Mouse (Mus musculus): ENCODE results near the gene Gpr158. TPM values are rescaled to one million over a fixed set of nuclear protein-coding genes. Genes with fewer than 3 reads are reported as not detected.

The Gpr158 gene
- polyA plus RNA-seq, 1 experiment from 2014 or later: 0.01 TPM

GRCm38 (mm10) chr2:21379516-21379915 is 12.2 kb downstream of the Gpr158 start:
- Histone ChIP-seq H3K27ac (replicated peaks) (no peak overlapping the region), H3K4me3 (ENCODE audit: low read depth, low read length) (no peak overlapping the region), H3K27me3 (ENCODE audit: control insufficient read depth, insufficient read depth, low read length) (no peaks in the 10 kb centered on the region), H3K36me3 (ENCODE audit: control insufficient read depth, insufficient read depth, low read length) (no peaks in the 10 kb centered on the region), H3K4me1 (replicated peaks; ENCODE audit: control insufficient read depth, insufficient read depth) (no peaks in the 10 kb centered on the region), H3K9ac (ENCODE audit: low read length) (no peak overlapping the region), H3K9me3 (ENCODE audit: control insufficient read depth, low read length) (no peaks in the 10 kb centered on the region), H3K4me2 (replicated peaks; ENCODE audit: low read depth) (no peak overlapping the region)
- ATAC-seq (ENCODE audit: low FRiP score, low TSS enrichment): no peak
- whole genome bisulfite sequencing: 78% methylated on average over 2 of the region's 2 CpGs
- DNase-seq (ENCODE audit: low spot score): no peak
- no peak for TF ChIP-seq EP300 (optimal IDR thresholded peaks at IDR 0.05)
- no peak for TF ChIP-seq CTCF (IDR thresholded peaks at IDR 0.05; ENCODE audit: low read depth)

- Histone ChIP-seq H3K9me3 (ENCODE audit: control insufficient read depth, low read length) (no peaks in the 10 kb centered on the region), H3K27ac (replicated peaks) (no peak overlapping the region), H3K36me3 (ENCODE audit: control insufficient read depth, insufficient read depth, low read length) (no peaks in the 10 kb centered on the region), H3K9ac (ENCODE audit: low read length) (no peak overlapping the region), H3K4me1 (replicated peaks; ENCODE audit: control insufficient read depth, insufficient read depth) (no peaks in the 10 kb centered on the region), H3K4me2 (replicated peaks; ENCODE audit: low read depth) (no peak overlapping the region), H3K4me3 (ENCODE audit: low read depth, low read length) (no peak overlapping the region), H3K27me3 (ENCODE audit: control insufficient read depth, insufficient read depth, low read length) (no peaks in the 10 kb centered on the region)
- TF ChIP-seq CTCF (IDR thresholded peaks at IDR 0.05; ENCODE audit: low read depth) (no peak), EP300 (optimal IDR thresholded peaks at IDR 0.05) (no peak)
- no peak for ATAC-seq (ENCODE audit: low FRiP score, low TSS enrichment)
- 22% methylated on average over 2 of the region's 2 CpGs for WGBS
- no peak for DNase-seq (ENCODE audit: low spot score)
Observed at GRCm38 (mm10) chr2:21392727-21393126, 25.4 kb downstream of the Gpr158 start.

GRCm38 (mm10) chr2:21397347-21397746 is 30.0 kb downstream of the Gpr158 start:
- no peaks in the 10 kb centered on the region for H3K4me1 ChIP-seq (replicated peaks; ENCODE audit: control insufficient read depth, insufficient read depth)
- H3K9me3 ChIP-seq (ENCODE audit: control insufficient read depth, low read length): no peaks in the 10 kb centered on the region
- H3K4me3 ChIP-seq (ENCODE audit: low read depth, low read length): no peak overlapping the region
- DNase-seq (ENCODE audit: low spot score) (no peak), ATAC-seq (ENCODE audit: low FRiP score, low TSS enrichment) (no peak)
- TF ChIP-seq EP300 (optimal IDR thresholded peaks at IDR 0.05) (no peak), CTCF (IDR thresholded peaks at IDR 0.05; ENCODE audit: low read depth) (no peak)
- H3K27me3 ChIP-seq (ENCODE audit: control insufficient read depth, insufficient read depth, low read length): no peaks in the 10 kb centered on the region
- no peaks in the 10 kb centered on the region for H3K36me3 ChIP-seq (ENCODE audit: control insufficient read depth, insufficient read depth, low read length)
- H3K9ac ChIP-seq (ENCODE audit: low read length): no peak overlapping the region
- H3K27ac ChIP-seq (replicated peaks): no peak overlapping the region
- 82% methylated on average over 12 of the region's 12 CpGs for WGBS
- H3K4me2 ChIP-seq (replicated peaks; ENCODE audit: low read depth): no peak overlapping the region

GRCm38 (mm10) chr2:21399657-21400056 is 32.3 kb downstream of the Gpr158 start:
- 78% methylated on average over 3 of the region's 3 CpGs for WGBS
- Histone ChIP-seq H3K9ac (ENCODE audit: low read length) (no peak overlapping the region), H3K9me3 (ENCODE audit: control insufficient read depth, low read length) (no peaks in the 10 kb centered on the region)

GRCm38 (mm10) chr2:21405617-21406016 is 38.3 kb downstream of the Gpr158 start:
- no peak overlapping the region for H3K27ac ChIP-seq (replicated peaks)
- no peak for DNase-seq (ENCODE audit: low spot score)
- TF ChIP-seq CTCF (IDR thresholded peaks at IDR 0.05; ENCODE audit: low read depth) (no peak), EP300 (optimal IDR thresholded peaks at IDR 0.05) (no peak)
- no peak overlapping the region for H3K9ac ChIP-seq (ENCODE audit: low read length)
- no peak overlapping the region for H3K4me3 ChIP-seq (ENCODE audit: low read depth, low read length)
- H3K4me1 ChIP-seq (replicated peaks; ENCODE audit: control insufficient read depth, insufficient read depth): no peaks in the 10 kb centered on the region
- H3K36me3 ChIP-seq (ENCODE audit: control insufficient read depth, insufficient read depth, low read length): no peaks in the 10 kb centered on the region
- no peak for ATAC-seq (ENCODE audit: low FRiP score, low TSS enrichment)
- no peaks in the 10 kb centered on the region for H3K27me3 ChIP-seq (ENCODE audit: control insufficient read depth, insufficient read depth, low read length)
- WGBS: 77% methylated on average over 3 of the region's 3 CpGs
- H3K4me2 ChIP-seq (replicated peaks; ENCODE audit: low read depth): no peak overlapping the region
- H3K9me3 ChIP-seq (ENCODE audit: control insufficient read depth, low read length): no peaks in the 10 kb centered on the region

More at GRCm38 (mm10) chr2:21399657-21400056, 32.3 kb downstream of the Gpr158 start:
- no peak for ATAC-seq (ENCODE audit: low FRiP score, low TSS enrichment)
- H3K27ac ChIP-seq (replicated peaks): no peak overlapping the region
- DNase-seq (ENCODE audit: low spot score): no peak
- no peak for TF ChIP-seq EP300 (optimal IDR thresholded peaks at IDR 0.05)
- no peak for TF ChIP-seq CTCF (IDR thresholded peaks at IDR 0.05; ENCODE audit: low read depth)
- no peaks in the 10 kb centered on the region for H3K36me3 ChIP-seq (ENCODE audit: control insufficient read depth, insufficient read depth, low read length)
- H3K4me1 ChIP-seq (replicated peaks; ENCODE audit: control insufficient read depth, insufficient read depth): no peaks in the 10 kb centered on the region
- H3K4me2 ChIP-seq (replicated peaks; ENCODE audit: low read depth): no peak overlapping the region
- H3K27me3 ChIP-seq (ENCODE audit: control insufficient read depth, insufficient read depth, low read length): no peaks in the 10 kb centered on the region
- H3K4me3 ChIP-seq (ENCODE audit: low read depth, low read length): no peak overlapping the region

GRCm38 (mm10) chr2:21407443-21407985 is 40.2 kb downstream of the Gpr158 start:
- DNase-seq (ENCODE audit: low spot score): no peak
- H3K27ac ChIP-seq (replicated peaks): no peak overlapping the region
- no peaks in the 10 kb centered on the region for H3K4me1 ChIP-seq (replicated peaks; ENCODE audit: control insufficient read depth, insufficient read depth)
- no peak for ATAC-seq (ENCODE audit: low FRiP score, low TSS enrichment)
- no peaks in the 10 kb centered on the region for H3K36me3 ChIP-seq (ENCODE audit: control insufficient read depth, insufficient read depth, low read length)
- no peak overlapping the region for H3K4me3 ChIP-seq (ENCODE audit: low read depth, low read length)
- no peaks in the 10 kb centered on the region for H3K9me3 ChIP-seq (ENCODE audit: control insufficient read depth, low read length)
- H3K9ac ChIP-seq (ENCODE audit: low read length): no peak overlapping the region
- no peak overlapping the region for H3K4me2 ChIP-seq (replicated peaks; ENCODE audit: low read depth)
- WGBS: 77% methylated on average over 2 of the region's 2 CpGs
- H3K27me3 ChIP-seq (ENCODE audit: control insufficient read depth, insufficient read depth, low read length): no peaks in the 10 kb centered on the region
- TF ChIP-seq EP300 (optimal IDR thresholded peaks at IDR 0.05): no peak
- no peak for TF ChIP-seq CTCF (IDR thresholded peaks at IDR 0.05; ENCODE audit: low read depth)

Measured in stomach, postnatal 0 days (tissue).